Mouse (Mus musculus) ovary, postnatal 36 days (tissue): ENCODE measurements around the gene Pak2.
"Not testable (repeated sequence)": the region's sequence is repeated elsewhere in the genome, so short reads cannot be mapped to it uniquely, and the experiment has no call there.

Experiments used
- DNase-seq: peaks from one replicate; pipeline ENCODE4 v3.0.0; 2022; ENCODE audit warnings: low spot score, mixed read lengths

Gene Pak2

DNA sequence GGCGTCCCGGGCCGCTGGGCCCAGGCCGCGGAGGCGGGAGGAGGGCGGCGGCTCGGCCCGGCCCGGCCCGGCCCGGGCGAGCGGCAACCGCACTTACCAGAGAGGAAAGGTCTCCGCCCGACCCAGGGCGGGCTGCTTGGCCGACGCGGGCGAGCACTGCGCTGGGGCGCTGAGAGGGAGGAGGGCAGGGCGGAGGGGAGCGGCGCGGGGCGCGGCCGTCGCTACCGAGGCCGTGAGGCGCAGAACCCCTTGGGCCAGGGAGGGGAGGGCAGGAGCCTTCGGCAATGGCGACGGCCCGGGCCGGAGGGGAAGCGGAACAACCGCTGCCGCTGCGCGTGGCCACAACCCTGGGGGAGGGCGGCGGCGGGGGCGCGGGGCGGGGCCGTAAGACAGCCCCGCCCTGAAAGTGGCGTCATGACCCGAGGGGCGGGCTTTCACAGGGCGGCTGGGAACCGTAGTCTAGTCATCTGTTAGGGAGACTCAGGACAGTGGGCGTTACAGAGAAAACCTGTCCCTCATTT, at the start of gene Pak2:
Gene Pak2, minus strand, starts transcription at position 352 of the 521 bp plus-strand sequence.
- peak; percentile 91 for DNase-seq

GRCm38 (mm10) chr16:32127046-32127445, 47.9 kb upstream of the Pak2 start:
- no peak for DNase-seq

DNA sequence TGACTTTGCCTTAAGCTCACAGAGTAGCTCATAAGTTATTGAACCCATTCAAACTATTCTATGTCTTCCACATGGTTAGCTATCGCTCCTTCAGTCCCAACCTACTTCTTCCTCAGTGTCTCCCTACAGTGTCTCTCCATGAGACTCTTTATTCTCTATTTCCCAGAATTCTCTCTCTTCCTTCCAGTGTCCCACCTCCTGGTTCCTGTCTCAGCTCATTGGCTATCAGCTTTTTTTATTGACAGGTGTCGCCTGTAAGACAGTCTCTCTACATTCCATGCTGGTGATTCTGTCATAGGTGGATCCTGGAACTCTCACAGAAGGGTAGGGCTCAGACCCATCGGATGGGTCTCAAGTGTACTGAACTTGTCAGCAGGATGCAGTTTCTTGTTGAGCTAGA, 46.2 kb upstream of the Pak2 start:
- DNase-seq = no peak

GRCm38 (mm10) chr16:32124444-32125335, 45.5 kb upstream of the Pak2 start:
- no peak for DNase-seq

- no peak for DNase-seq
Measured at GRCm38 (mm10) chr16:32124020-32124419, 44.9 kb upstream of the Pak2 start.

DNA sequence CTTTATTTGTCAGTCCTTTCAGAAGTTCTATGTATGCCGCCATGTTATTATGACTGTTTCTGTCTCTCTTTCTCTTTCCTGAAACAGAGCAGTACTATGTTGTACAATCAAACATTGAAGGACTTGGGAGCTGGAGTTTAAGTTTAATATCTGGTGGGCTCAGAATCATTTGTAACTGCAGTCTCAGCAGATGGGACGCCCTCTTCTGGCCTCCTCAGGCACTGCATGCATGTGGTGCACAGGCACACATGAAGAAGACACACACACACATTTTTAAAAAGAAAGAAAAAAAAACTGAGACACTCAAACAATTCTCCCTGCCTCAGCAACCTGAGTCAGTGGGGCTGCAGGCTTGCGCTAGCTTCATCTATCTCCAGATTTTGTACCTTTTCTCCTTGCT, 41.3 kb upstream of the Pak2 start:
- no peak for DNase-seq

GRCm38 (mm10) chr16:32116186-32116585, 37.0 kb upstream of the Pak2 start:
- no peak for DNase-seq

DNA sequence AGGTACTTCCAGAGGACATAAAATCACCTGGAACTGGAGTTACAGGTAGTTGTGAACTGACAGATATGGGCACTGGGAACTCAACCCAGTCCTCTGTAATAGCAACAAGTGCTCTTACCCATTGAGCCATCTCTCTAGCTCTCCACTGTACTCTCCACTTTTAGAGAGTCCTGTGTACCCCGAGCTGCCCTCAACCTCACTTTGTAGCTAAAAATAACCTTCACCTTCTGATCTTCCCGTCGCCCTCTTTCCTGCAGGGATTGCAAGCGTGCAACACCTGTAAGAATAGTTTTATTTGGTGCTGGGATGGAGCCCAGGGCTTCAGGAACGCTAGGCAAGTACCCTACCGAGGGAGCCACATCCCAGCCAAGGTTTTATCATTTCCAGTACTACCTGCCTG, 36.6 kb upstream of the Pak2 start:
- no peak for DNase-seq

- peak; percentile 77 for DNase-seq
Measured at GRCm38 (mm10) chr16:32114968-32115695, 36.0 kb upstream of the Pak2 start.

GRCm38 (mm10) chr16:32114406-32114805, 35.3 kb upstream of the Pak2 start:
- DNase-seq = no peak

DNA sequence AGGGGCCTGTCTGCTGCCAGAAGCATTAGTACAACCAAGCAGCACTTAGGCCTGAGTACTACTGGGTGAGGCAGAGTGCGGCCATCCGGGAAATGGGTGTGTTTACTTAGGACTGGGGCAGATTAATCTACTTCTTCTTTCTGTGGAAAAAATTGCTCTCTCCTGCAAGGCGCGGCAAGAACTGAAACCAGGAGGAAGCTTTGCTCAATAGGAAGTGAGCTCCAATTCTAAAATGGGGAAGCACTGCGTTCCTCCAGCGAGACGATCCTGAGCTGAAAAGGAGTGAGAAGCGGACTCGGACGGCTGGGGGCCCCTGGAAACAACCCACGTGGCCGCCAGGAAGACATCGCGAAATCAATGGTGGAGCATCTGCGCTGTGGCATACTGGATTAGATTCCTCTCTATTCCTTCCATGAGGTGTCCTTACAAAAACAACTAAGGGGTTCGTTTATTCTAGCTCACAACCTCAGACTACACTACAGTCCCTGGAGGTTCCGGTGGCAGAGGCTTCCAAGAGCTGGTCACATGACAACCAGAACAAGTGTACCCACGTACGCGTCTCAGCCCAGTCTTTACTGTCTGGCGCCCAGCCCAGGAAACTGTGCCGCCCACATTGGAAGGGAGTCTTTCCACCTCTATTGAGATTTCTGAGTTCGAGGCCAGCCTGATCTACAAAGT, 34.5 kb upstream of the Pak2 start:
- peak; percentile 25 for DNase-seq

DNA sequence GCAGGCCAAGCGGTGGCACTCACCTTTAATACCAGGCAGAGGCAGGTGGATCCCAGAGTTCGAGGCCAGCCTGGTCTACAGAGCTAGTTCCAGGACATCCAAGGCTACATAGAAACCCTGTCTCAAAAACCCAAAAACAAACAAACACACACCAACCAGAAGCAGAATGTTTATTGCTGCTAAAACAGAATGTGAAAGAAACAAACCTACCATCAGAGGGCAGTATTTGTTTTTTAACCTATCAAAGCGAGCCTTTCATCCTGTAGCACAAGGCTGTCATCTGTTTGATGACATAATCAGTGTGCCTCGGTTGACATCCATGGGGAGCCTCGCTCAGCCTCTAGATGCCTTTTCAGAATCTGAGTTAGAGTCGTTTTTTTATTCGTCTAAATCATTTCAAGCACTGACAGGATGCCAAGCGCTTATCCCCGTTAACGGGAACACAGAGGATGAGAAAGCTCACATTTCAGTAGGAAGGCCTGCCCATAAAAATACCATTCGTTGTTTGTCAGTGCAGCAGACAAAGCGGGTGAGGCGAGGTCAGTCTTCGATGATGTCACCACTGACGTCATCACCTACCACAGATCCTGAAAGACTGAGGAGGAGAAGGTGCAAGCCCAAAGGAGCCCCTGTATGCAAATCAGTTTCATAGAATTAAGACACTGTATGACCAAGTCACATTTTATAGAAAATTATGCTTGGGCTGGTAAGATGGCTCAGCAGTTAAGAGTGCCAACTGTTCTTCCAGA, 32.0 kb upstream of the Pak2 start:
- DNase-seq = no peak

- DNase-seq = no peak
Measured at GRCm38 (mm10) chr16:32108578-32108977, 29.4 kb upstream of the Pak2 start.

- no peak for DNase-seq
Measured at GRCm38 (mm10) chr16:32108170-32108569, 29.0 kb upstream of the Pak2 start.

GRCm38 (mm10) chr16:32107342-32108045, 28.4 kb upstream of the Pak2 start:
- DNase-seq = no peak

- DNase-seq = no peak
Measured at GRCm38 (mm10) chr16:32105698-32106097, 26.6 kb upstream of the Pak2 start.

DNA sequence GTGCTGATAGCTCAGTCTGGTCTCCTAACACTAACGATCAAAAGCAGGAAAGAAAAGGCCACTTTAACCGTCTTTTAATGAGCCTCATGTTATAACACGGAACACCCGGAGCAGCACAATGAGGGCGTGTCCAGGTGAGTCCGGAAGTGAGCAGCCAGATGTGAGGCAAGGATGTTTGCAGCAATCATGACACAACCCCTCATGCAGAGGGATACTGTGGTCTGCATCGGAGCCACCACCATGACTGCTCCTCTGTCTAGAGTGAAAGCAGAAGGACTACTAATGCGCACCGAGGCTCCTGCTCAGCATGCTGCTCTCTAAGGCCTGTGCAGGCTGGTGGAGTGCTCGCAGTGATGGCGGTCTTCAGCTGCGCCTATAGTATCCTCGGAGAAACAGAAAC, 23.2 kb upstream of the Pak2 start:
- DNase-seq = no peak

DNA sequence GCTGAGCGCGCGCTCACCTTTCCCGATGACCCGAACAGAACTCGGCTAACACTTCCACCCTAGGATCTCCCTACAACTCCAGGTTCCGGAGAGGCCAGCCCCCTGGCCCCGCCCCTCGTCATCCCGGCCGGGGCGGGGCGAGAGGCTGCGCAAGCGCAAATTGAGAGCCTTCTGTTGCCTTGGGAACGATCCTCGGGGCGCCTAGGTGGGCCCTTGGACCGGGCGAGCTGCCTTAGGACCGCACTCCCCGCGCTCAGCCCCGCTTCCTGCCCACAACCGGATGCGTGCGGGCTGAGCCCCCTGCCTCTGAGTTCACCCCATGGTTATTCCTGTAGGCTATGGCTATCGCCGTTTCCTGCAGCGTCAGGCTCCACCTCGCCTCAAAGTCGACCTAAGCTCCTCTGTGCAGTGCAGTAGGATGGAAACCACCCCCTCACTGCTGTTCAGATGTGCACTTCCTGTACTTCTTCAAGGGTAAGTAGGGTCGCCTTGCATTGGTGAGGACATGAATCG, 20.6 kb upstream of the Pak2 start, which contains the start of the genes Pigx and Cep19:
Gene Pigx, minus strand, starts transcription at position 103 of the 513 bp plus-strand sequence.
Gene Cep19, plus strand, starts transcription at position 163 of the 513 bp plus-strand sequence.
- DNase-seq = peak; percentile 92

GRCm38 (mm10) chr16:32098897-32099637, 19.9 kb upstream of the Pak2 start:
- no peak for DNase-seq

DNA sequence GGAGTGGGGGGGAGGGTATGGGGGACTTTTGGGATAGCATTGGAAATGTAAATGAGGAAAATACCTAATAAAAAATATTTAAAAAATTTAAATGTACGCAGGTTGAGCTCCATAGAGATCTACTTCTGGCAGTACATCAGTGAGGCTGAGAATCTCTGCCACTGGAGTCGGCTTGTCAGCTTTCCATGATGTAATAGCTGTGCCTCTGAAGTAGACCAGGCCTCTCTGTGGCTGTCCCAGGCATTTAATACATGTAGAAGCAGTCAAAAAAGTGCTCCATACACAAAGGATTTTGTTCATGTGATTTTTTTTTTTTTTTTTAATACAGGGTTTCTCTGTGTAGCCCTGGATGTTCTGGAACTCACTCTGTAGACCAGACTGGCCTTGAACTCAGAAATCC, 18.6 kb upstream of the Pak2 start:
- DNase-seq = not testable (repeated sequence)
